Mouse (Mus musculus): Measurements from ENCODE around the gene D6Wsu163e.

DNA sequence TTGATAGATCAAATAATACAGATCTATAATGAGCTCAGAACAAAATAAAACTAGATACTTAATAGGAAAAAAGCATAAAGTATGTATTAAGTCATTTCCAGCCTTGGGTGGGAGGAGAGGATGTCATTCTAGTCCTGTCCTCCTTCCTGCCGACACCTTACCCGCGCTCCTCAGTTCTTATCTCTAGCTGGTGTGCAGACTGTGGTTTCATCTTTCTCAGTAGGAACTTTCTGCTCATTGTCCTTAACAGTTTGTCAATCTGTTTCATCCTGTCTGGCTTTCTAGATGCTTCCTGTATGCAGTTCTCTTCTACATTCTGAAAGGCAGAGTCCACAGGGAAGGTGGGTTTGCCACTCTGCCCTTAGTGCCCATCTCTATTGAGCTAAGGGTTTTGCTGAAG, 55.7 kb downstream of the D6Wsu163e start:
- no peak for TF ChIP-seq CTCF (IDR thresholded peaks at IDR 0.05; ENCODE audit: borderline replicate concordance, insufficient read depth, low read length)
- no peak for TF ChIP-seq POLR2A (IDR thresholded peaks at IDR 0.05; ENCODE audit: low read depth, low read length)

Data from embryonic fibroblast, embryonic 13.5 days (primary cell).